Mouse (Mus musculus) stomach, postnatal 0 days (tissue): ENCODE measurements around the gene Dnajc4.

Experiments
- CTCF ChIP-seq: IDR thresholded peaks from 2 replicates; pipeline ENCODE4 v1.5.1; 2016; ENCODE audit warnings: antibody characterized with exemption, low read depth, mild to moderate bottlenecking, moderate library complexity
- EP300 ChIP-seq: optimal IDR thresholded peaks from 2 replicates; pipeline ENCODE3; 2016; ENCODE audit warnings: antibody characterized with exemption

- TF ChIP-seq CTCF, result no peak
- TF ChIP-seq EP300, result no peak
These were observed 41.6 kb upstream of the Dnajc4 start for GRCm38 (mm10) chr19:7034006-7034405.
